In genomic region chr11:51817756-51818155, GRCm38 (mm10) we compare ENCODE assay signal across 8 mouse cellular contexts. TPM values are rescaled to one million over a fixed set of nuclear protein-coding genes. Genes with fewer than 3 reads are reported as not detected.
DNase-seq lines count a peak whose midpoint lies in the region; ATAC-seq and TF ChIP-seq lines count a peak whose summit lies in the region.

No protein-coding gene starts in this region.

- peak; percentile 97 for DNase-seq in heart, adult 11 months
- peak; percentile 89 for DNase-seq in brain, adult 2 months (ENCODE audit: low read depth, low spot score)
- peak; percentile 88 for DNase-seq in hindbrain, postnatal 0 days (ENCODE audit: low spot score)
- peak; percentile 79 to 85 for DNase-seq in left cerebral cortex, adult 2 months (ENCODE audit: extremely low spot score in 1 of 2, low spot score in 2 of 2)
- DNase-seq in spleen, adult 2 months (ENCODE audit: low read depth in 1 of 2, low spot score in 2 of 2): peak; percentile 82 to 91

- WGBS in heart, embryonic 12.5 days: 35% methylated on average over 6 of the region's 6 CpGs
- 35% methylated on average over 6 of the region's 6 CpGs for whole genome bisulfite sequencing in hindbrain, postnatal 0 days
- 13% methylated on average over 6 of the region's 6 CpGs for WGBS in spleen, adult 2 months

- H3K36me3 ChIP-seq in heart, embryonic 12.5 days: no peaks in the 10 kb centered on the region
- peaks cover 10% of the 10 kb centered on the region for H3K36me3 ChIP-seq in hindbrain, postnatal 0 days (ENCODE audit: insufficient read depth, low read length)
- H3K36me3 ChIP-seq in spleen, adult 2 months (ENCODE audit: control insufficient read depth, insufficient read depth, low read length): peaks cover 36% of the 10 kb centered on the region

- no peaks in the 10 kb centered on the region for H3K27me3 ChIP-seq in heart, embryonic 12.5 days (replicated peaks)
- H3K27me3 ChIP-seq in hindbrain, postnatal 0 days (ENCODE audit: insufficient read depth, low read length): no peaks in the 10 kb centered on the region
- H3K27me3 ChIP-seq in spleen, adult 2 months (ENCODE audit: control insufficient read depth, insufficient read depth, low read length): no peaks in the 10 kb centered on the region

- intact Hi-C loops in left cerebral cortex, adult 2 months (cut with DNase I): loop anchor here (5.0 kb wide), 1 partner anchor 405 kb away; no protein-coding TSS in a partner anchor

- no peak for TF ChIP-seq POLR2A in spleen, adult 2 months (IDR thresholded peaks at IDR 0.05; ENCODE audit: low read depth, low read length)

- H3K27ac ChIP-seq in heart, embryonic 12.5 days (ENCODE audit: poor library complexity, severe bottlenecking): no peak overlapping the region
- no peak overlapping the region for H3K27ac ChIP-seq in hindbrain, postnatal 0 days
- no peak overlapping the region for H3K27ac ChIP-seq in left cerebral cortex, adult 2 months
- H3K27ac ChIP-seq in spleen, adult 2 months (ENCODE audit: insufficient read depth, low read length): peak overlapping the region; percentile 4; the same call in 1 of the 2 replicates

- H3K9me3 ChIP-seq in heart, embryonic 12.5 days (replicated peaks): no peaks in the 10 kb centered on the region
- H3K9me3 ChIP-seq in hindbrain, postnatal 0 days (ENCODE audit: low read length): no peaks in the 10 kb centered on the region

- H3K4me2 ChIP-seq in heart, embryonic 12.5 days: no peak overlapping the region
- H3K4me2 ChIP-seq in hindbrain, postnatal 0 days (ENCODE audit: low read depth, low read length): no peak overlapping the region

- peaks cover 4% of the 10 kb centered on the region; the same call in 1 of the 2 replicates for H3K4me1 ChIP-seq in heart, embryonic 12.5 days (replicated peaks)
- H3K4me1 ChIP-seq in hindbrain, postnatal 0 days (ENCODE audit: insufficient read depth, low read length): 0 out of 2 replicates have a peak, but pooled peaks cover 4% of the 10 kb centered on the region
- H3K4me1 ChIP-seq in spleen, adult 2 months (ENCODE audit: control insufficient read depth, insufficient read depth, insufficient read length): peaks cover 3% of the 10 kb centered on the region; the same call in 1 of the 2 replicates

- TF ChIP-seq CTCF in hindbrain, postnatal 0 days (IDR thresholded peaks at IDR 0.05; ENCODE audit: low read depth): peak; percentile 94
- peak; percentile 98 for TF ChIP-seq CTCF in left cerebral cortex, adult 2 months (IDR thresholded peaks at IDR 0.05)
- peak; percentile 96 for TF ChIP-seq CTCF in spleen, adult 2 months (IDR thresholded peaks at IDR 0.05; ENCODE audit: extremely low read depth, insufficient read depth, insufficient read length, insufficient replicate concordance)

- H3K9ac ChIP-seq in heart, embryonic 12.5 days: no peak overlapping the region
- no peak overlapping the region for H3K9ac ChIP-seq in hindbrain, postnatal 0 days (replicated peaks; ENCODE audit: low read length)

- no peak overlapping the region for H3K4me3 ChIP-seq in heart, embryonic 12.5 days
- H3K4me3 ChIP-seq in hindbrain, postnatal 0 days (ENCODE audit: low read length): no peak overlapping the region
- no peak overlapping the region for H3K4me3 ChIP-seq in left cerebral cortex, adult 2 months
- H3K4me3 ChIP-seq in spleen, adult 2 months (ENCODE audit: extremely low read depth, insufficient read depth, insufficient read length): no peak overlapping the region

- ATAC-seq in heart, embryonic 12.5 days (ENCODE audit: insufficient number of reproducible peaks, low FRiP score): no peak
- ATAC-seq in erythroid progenitor cell, adult 5-6 weeks (replicated peaks; ENCODE audit: low FRiP score, poor library complexity, severe bottlenecking): peak; percentile 49
- peak; percentile 64; the same call in 1 of the 2 replicates for ATAC-seq in hindbrain, postnatal 0 days
- peak; percentile 62 for ATAC-seq in megakaryocyte-erythroid progenitor cell, adult 5-6 weeks (replicated peaks; ENCODE audit: low FRiP score, low TSS enrichment, poor library complexity, severe bottlenecking)

RNA-seq across cellular contexts. Expression of gene Jade2, which starts 39.7 kb away (rescaled TPM):
- polyA plus RNA-seq in heart, embryonic 12.5 days (2016; fragmentation: Nextera tagmentation; extraction: Ambion mirVana): 0.57 and 0.81 TPM in 2 replicates
- 4.3 and 4.6 TPM in 2 replicates for total RNA-seq in erythroid progenitor cell, adult 5-6 weeks (2015; ENCODE audit: low replicate concordance)
- total RNA-seq in erythroid progenitor cell, adult 5-6 weeks (2017; ENCODE audit: low replicate concordance): 5.6 and 5.9 TPM in 2 replicates
- total RNA-seq in hindbrain, postnatal 0 days (2014; rRNA removed): 3.1 and 4.3 TPM in 2 replicates
- 1.1 and 1.2 TPM in 2 replicates for polyA plus RNA-seq in hindbrain, postnatal 0 days (2015; fragmentation: Nextera tagmentation; extraction: Ambion mirVana)
- 10 to 100 TPM; 49.6 to 60.3 TPM for total RNA-seq in left cerebral cortex, adult 2 months (2021)
- 11.1 and 12.1 TPM in 2 replicates for total RNA-seq in megakaryocyte-erythroid progenitor cell, adult 5-6 weeks (2014; fragmentation: Nextera tagmentation)
- total RNA-seq in megakaryocyte-erythroid progenitor cell, adult 5-6 weeks (2017): 7.1 and 8.9 TPM in 2 replicates
- polyA plus RNA-seq in spleen, adult 2 months (2012; rRNA removed): 24.8 and 27.2 TPM in 2 replicates

RNA-seq across cellular contexts. Expression of gene Sar1b, which starts 54.3 kb away (rescaled TPM):
- 123 and 127 TPM in 2 replicates for polyA plus RNA-seq in heart, embryonic 12.5 days (2016; fragmentation: Nextera tagmentation; extraction: Ambion mirVana)
- 32.7 and 43.2 TPM in 2 replicates for total RNA-seq in erythroid progenitor cell, adult 5-6 weeks (2015; ENCODE audit: low replicate concordance)
- 12.3 and 12.7 TPM in 2 replicates for total RNA-seq in erythroid progenitor cell, adult 5-6 weeks (2017; ENCODE audit: low replicate concordance)
- 78.2 and 118 TPM in 2 replicates for total RNA-seq in hindbrain, postnatal 0 days (2014; rRNA removed)
- 235 and 244 TPM in 2 replicates for polyA plus RNA-seq in hindbrain, postnatal 0 days (2015; fragmentation: Nextera tagmentation; extraction: Ambion mirVana)
- total RNA-seq in left cerebral cortex, adult 2 months (2021): 10 to 100 TPM; 61.0 to 65.0 TPM
- 63.9 and 74.0 TPM in 2 replicates for total RNA-seq in megakaryocyte-erythroid progenitor cell, adult 5-6 weeks (2014; fragmentation: Nextera tagmentation)
- 62.2 and 85.3 TPM in 2 replicates for total RNA-seq in megakaryocyte-erythroid progenitor cell, adult 5-6 weeks (2017)
- polyA plus RNA-seq in spleen, adult 2 months (2012; rRNA removed): 4.5 and 5.4 TPM in 2 replicates

RNA-seq across cellular contexts. Expression of gene Sec24a, which starts 54.3 kb away (rescaled TPM):
- 14.6 and 15.2 TPM in 2 replicates for polyA plus RNA-seq in heart, embryonic 12.5 days (2016; fragmentation: Nextera tagmentation; extraction: Ambion mirVana)
- total RNA-seq in erythroid progenitor cell, adult 5-6 weeks (2015; ENCODE audit: low replicate concordance): 4.7 and 11.7 TPM in 2 replicates
- total RNA-seq in erythroid progenitor cell, adult 5-6 weeks (2017; ENCODE audit: low replicate concordance): 2.2 and 2.5 TPM in 2 replicates
- 13.4 and 13.9 TPM in 2 replicates for total RNA-seq in hindbrain, postnatal 0 days (2014; rRNA removed)
- polyA plus RNA-seq in hindbrain, postnatal 0 days (2015; fragmentation: Nextera tagmentation; extraction: Ambion mirVana): 10.6 and 11.9 TPM in 2 replicates
- total RNA-seq in left cerebral cortex, adult 2 months (2021): 10 to 100 TPM; 21.0 to 21.2 TPM
- total RNA-seq in megakaryocyte-erythroid progenitor cell, adult 5-6 weeks (2014; fragmentation: Nextera tagmentation): 23.5 and 30.5 TPM in 2 replicates
- total RNA-seq in megakaryocyte-erythroid progenitor cell, adult 5-6 weeks (2017): 6.2 and 6.5 TPM in 2 replicates
- polyA plus RNA-seq in spleen, adult 2 months (2012; rRNA removed): 10.0 and 13.5 TPM in 2 replicates
